Mouse (Mus musculus) E14TG2a.4 (cell line): ENCODE results near the gene Nxn.

Experiments
- CTCF ChIP-seq: conservative IDR thresholded peaks from 2 replicates; pipeline ENCODE4 v1.5.1; 2014; ENCODE audit warnings: low read length
- NANOG ChIP-seq: IDR thresholded peaks from 2 replicates; pipeline ENCODE4 v1.6.1; 2014; ENCODE audit warnings: borderline replicate concordance, low read length, mixed read lengths

DNA sequence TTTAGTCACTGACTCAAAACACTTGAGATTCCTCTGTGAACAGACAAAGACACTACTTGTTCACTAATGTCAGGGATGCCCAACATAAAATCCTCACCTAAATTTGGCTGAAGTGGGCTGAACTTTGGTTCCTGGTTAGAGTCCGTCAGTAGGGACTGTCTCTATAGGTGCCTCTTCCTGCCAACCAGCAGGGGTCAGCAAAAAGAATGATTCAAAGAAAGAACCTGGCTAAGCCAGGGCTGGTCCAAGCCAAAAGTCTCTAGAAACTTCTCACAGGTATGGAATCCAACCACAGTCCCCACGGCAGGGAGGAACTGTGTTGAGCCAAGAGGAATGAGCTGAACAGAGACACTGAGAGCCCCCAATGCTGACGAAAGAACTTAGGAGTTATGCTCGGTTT is 84.2 kb downstream of the Nxn start:
- TF ChIP-seq NANOG (no peak), CTCF (no peak; the same call in 1 of the 2 replicates)
